Mouse (Mus musculus): Measurements from ENCODE around the gene Atp8a2. TPM values are rescaled to one million over a fixed set of nuclear protein-coding genes. Genes with fewer than 3 reads are reported as not detected.

The Atp8a2 gene
- total and polyA plus RNA-seq, 3 experiments: 0.11 TPM; not detected in 2

DNA sequence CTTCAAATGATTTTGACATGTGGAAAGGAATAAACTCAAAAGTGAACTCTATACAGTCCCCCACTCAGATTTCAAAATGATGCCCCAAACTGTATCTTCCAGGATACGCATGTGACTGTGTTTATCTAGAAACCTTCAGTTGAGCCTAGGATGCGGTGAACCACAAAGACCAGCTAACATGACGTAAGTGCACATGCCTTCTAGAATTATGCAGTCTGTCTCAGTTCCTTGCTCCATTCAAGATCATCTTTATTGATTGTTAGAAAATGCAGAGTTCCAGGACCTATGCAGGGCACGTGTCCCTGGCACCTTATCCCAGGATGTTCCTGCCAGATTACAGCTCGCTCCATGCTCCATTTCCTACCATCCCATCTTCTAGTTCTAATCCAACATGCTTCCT lies 67.4 kb downstream of the Atp8a2 start:
- TF ChIP-seq GATA2 (IDR thresholded peaks at IDR 0.05; ENCODE audit: borderline replicate concordance, low read depth, low read length): no peak
- no peak for TF ChIP-seq GATA1 (IDR thresholded peaks at IDR 0.05; ENCODE audit: borderline replicate concordance, low read length)
- no peak for TF ChIP-seq TAL1 (conservative IDR thresholded peaks at IDR 0.05; ENCODE audit: low read depth, low read length)
- TF ChIP-seq CTCF (IDR thresholded peaks at IDR 0.05; ENCODE audit: low read depth, low read length): no peak
- TF ChIP-seq POLR2AphosphoS5 (IDR thresholded peaks at IDR 0.05; ENCODE audit: insufficient replicate concordance, low read depth, low read length): no peak
- H3K36me3 ChIP-seq (replicated peaks): no peaks in the 10 kb centered on the region
- no peak for DNase-seq (ENCODE audit: low spot score)
- H3K9me3 ChIP-seq (replicated peaks): no peaks in the 10 kb centered on the region
- no peak for ATAC-seq (ENCODE audit: extremely low read depth, insufficient number of reproducible peaks, low FRiP score, poor library complexity, severe bottlenecking)
- H3K27me3 ChIP-seq (ENCODE audit: insufficient read depth, low read length): no peaks in the 10 kb centered on the region
- H3K4me1 ChIP-seq (ENCODE audit: insufficient read depth, low read depth, low read length): no peaks in the 10 kb centered on the region
- no peak overlapping the region for H3K4me3 ChIP-seq (ENCODE audit: low read depth, low read length)

DNA sequence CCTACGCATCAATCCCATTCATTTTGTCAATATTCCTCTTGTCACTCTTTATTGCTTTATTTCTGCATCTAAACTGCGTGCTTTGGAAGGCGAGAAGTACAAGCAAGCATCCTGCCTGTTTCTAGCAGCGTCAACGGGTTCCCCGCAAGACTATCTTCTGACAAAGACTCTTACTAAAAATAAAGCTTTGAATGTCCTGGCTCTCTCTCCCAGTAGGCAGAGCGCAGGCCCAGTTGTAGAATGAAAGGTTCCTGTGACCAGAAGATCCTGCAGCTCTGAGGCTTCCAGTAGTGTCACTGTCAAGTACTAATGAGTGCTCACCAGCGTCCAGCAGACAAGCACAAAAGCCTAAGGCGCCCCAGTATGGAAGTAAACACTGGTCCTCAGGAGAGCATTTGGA lies 71.8 kb downstream of the Atp8a2 start:
- no peak overlapping the region for H3K4me3 ChIP-seq (ENCODE audit: low read depth, low read length)
- H3K9me3 ChIP-seq (replicated peaks): no peaks in the 10 kb centered on the region
- no peaks in the 10 kb centered on the region for H3K4me1 ChIP-seq (ENCODE audit: insufficient read depth, low read depth, low read length)
- no peaks in the 10 kb centered on the region for H3K27me3 ChIP-seq (ENCODE audit: insufficient read depth, low read length)
- TF ChIP-seq GATA2 (IDR thresholded peaks at IDR 0.05; ENCODE audit: borderline replicate concordance, low read depth, low read length) (no peak), GATA1 (IDR thresholded peaks at IDR 0.05; ENCODE audit: borderline replicate concordance, low read length) (no peak), POLR2AphosphoS5 (IDR thresholded peaks at IDR 0.05; ENCODE audit: insufficient replicate concordance, low read depth, low read length) (no peak), TAL1 (conservative IDR thresholded peaks at IDR 0.05; ENCODE audit: low read depth, low read length) (no peak), CTCF (IDR thresholded peaks at IDR 0.05; ENCODE audit: low read depth, low read length) (no peak)
- no peaks in the 10 kb centered on the region for H3K36me3 ChIP-seq (replicated peaks)
- no peak for DNase-seq (ENCODE audit: low spot score)
- ATAC-seq (ENCODE audit: extremely low read depth, insufficient number of reproducible peaks, low FRiP score, poor library complexity, severe bottlenecking): no peak

DNA sequence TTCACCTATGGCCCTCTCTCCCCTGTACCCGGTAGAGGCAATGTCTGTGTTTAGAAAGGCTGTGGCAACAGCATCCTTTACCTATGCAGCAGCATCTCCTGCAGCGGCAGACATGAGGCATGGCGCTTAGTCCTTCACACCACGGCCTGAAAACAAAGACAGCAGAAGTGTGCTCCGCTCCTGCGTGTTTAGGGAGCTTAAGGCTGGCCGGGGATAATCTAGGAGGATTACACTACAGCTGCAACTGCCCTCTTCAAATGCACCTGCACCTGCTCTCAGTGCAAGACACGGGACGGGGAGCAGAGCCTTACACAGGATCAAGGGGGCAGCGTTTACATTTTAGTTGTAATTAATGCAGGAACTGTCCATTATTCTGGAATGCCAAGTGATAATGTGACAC lies 75.4 kb downstream of the Atp8a2 start:
- Histone ChIP-seq H3K36me3 (replicated peaks) (no peaks in the 10 kb centered on the region), H3K27me3 (ENCODE audit: insufficient read depth, low read length) (no peaks in the 10 kb centered on the region), H3K4me1 (ENCODE audit: insufficient read depth, low read depth, low read length) (no peaks in the 10 kb centered on the region), H3K4me3 (ENCODE audit: low read depth, low read length) (no peak overlapping the region), H3K9me3 (replicated peaks) (no peaks in the 10 kb centered on the region)
- ATAC-seq (ENCODE audit: extremely low read depth, insufficient number of reproducible peaks, low FRiP score, poor library complexity, severe bottlenecking) (no peak), DNase-seq (ENCODE audit: low spot score) (no peak)
- no peak for TF ChIP-seq TAL1 (conservative IDR thresholded peaks at IDR 0.05; ENCODE audit: low read depth, low read length)
- TF ChIP-seq GATA1 (IDR thresholded peaks at IDR 0.05; ENCODE audit: borderline replicate concordance, low read length): no peak
- no peak for TF ChIP-seq GATA2 (IDR thresholded peaks at IDR 0.05; ENCODE audit: borderline replicate concordance, low read depth, low read length)
- no peak for TF ChIP-seq CTCF (IDR thresholded peaks at IDR 0.05; ENCODE audit: low read depth, low read length)
- TF ChIP-seq POLR2AphosphoS5 (IDR thresholded peaks at IDR 0.05; ENCODE audit: insufficient replicate concordance, low read depth, low read length): no peak

DNA sequence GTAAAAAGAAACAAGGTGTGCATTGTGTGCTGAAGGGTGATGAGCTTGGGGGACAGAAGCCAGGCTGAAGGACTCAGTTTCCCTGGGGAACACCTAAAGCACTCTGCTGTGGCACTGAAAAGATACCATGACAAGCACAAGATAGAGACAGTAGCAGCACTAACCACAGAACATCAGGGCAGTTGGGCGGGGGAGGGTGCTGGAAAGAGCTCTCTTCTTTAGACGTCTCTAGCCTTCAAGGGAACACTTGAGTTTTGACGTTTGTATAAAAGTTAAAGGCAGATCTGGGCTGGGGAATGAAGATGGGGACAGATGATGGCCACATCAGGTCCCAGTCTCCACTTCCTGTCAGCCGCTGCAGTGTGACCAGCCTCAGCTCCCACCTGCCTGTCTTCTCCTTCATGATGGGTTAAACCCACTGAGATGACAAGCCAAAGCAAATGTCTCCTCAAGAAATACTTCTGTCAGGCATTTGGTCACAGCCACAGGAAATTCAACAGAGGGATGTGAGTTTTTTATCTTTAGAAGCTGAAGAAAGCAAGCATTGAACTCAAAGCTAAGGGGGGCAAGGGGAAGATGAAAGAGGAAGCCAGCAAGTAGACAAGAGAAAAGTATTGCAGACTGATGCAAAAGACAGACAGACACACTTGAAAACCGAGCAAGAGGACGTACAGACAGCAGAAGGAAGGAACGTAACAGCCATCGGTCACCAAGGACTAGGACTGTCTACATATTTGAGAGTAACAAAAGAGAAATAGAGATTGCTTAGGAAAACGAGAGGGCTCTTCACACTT lies 79.0 kb downstream of the Atp8a2 start:
- DNase-seq (ENCODE audit: low spot score) (no peak), ATAC-seq (ENCODE audit: extremely low read depth, insufficient number of reproducible peaks, low FRiP score, poor library complexity, severe bottlenecking) (no peak)
- Histone ChIP-seq H3K27me3 (ENCODE audit: insufficient read depth, low read length) (no peaks in the 10 kb centered on the region), H3K4me3 (ENCODE audit: low read depth, low read length) (no peak overlapping the region), H3K36me3 (replicated peaks) (no peaks in the 10 kb centered on the region), H3K4me1 (ENCODE audit: insufficient read depth, low read depth, low read length) (no peaks in the 10 kb centered on the region), H3K9me3 (replicated peaks) (no peaks in the 10 kb centered on the region)
- TF ChIP-seq CTCF (IDR thresholded peaks at IDR 0.05; ENCODE audit: low read depth, low read length) (no peak), GATA2 (IDR thresholded peaks at IDR 0.05; ENCODE audit: borderline replicate concordance, low read depth, low read length) (no peak), GATA1 (IDR thresholded peaks at IDR 0.05; ENCODE audit: borderline replicate concordance, low read length) (no peak), POLR2AphosphoS5 (IDR thresholded peaks at IDR 0.05; ENCODE audit: insufficient replicate concordance, low read depth, low read length) (no peak), TAL1 (conservative IDR thresholded peaks at IDR 0.05; ENCODE audit: low read depth, low read length) (no peak)

DNA sequence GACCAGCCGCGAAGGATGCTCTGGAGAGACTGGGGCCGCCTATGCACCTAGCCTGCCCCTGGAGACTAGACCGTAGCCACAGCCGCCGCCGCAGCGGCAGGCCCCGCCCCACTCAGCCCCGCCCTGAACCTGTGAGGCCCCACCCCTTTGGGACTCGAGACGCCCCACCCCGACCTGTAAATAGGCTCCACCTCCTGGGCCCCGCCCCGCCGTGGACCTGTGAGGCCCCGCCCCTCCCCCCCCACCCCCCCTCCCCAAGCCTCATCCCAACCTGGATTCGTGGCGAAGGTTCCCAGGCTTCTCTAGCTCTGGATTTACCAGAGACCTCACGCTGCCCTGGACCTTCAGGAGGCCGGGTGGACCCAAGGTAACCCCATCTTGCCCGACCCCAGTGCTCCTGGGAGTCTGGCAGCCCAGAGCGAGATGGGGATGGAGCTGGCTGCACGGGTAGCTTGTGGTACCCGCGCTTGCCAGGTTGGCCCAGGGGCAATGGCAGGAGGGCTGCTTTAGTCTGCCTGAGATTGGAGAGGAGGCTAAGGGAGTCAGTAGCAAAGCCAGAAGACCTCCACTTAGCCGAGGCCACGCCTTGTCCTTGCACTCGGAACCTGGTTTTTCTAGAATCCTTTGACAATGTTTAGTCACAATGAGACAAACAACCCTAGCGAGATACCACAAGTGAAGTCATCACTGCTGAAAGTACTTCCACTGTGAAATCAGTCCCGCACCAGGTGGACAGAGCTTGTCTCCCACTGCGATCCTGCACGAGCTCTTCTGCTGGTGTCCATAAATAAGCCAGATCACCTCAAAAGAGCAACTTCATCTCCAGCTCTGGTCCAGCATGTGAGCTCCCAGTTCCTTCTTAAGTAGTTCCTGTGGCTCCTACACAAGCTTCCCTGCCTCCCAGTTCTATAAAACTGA lies 109.9 kb downstream of the Atp8a2 start:
- Histone ChIP-seq H3K4me1 (ENCODE audit: insufficient read depth, low read depth, low read length) (no peaks in the 10 kb centered on the region), H3K9me3 (replicated peaks) (no peaks in the 10 kb centered on the region), H3K36me3 (replicated peaks) (no peaks in the 10 kb centered on the region), H3K27me3 (ENCODE audit: insufficient read depth, low read length) (no peaks in the 10 kb centered on the region), H3K4me3 (ENCODE audit: low read depth, low read length) (no peak overlapping the region)
- DNase-seq (ENCODE audit: low spot score): no peak
- ATAC-seq (ENCODE audit: extremely low read depth, insufficient number of reproducible peaks, low FRiP score, poor library complexity, severe bottlenecking): no peak
- no peak for TF ChIP-seq POLR2AphosphoS5 (IDR thresholded peaks at IDR 0.05; ENCODE audit: insufficient replicate concordance, low read depth, low read length)
- TF ChIP-seq GATA1 (IDR thresholded peaks at IDR 0.05; ENCODE audit: borderline replicate concordance, low read length): no peak
- no peak for TF ChIP-seq GATA2 (IDR thresholded peaks at IDR 0.05; ENCODE audit: borderline replicate concordance, low read depth, low read length)
- TF ChIP-seq TAL1 (conservative IDR thresholded peaks at IDR 0.05; ENCODE audit: low read depth, low read length): no peak
- TF ChIP-seq CTCF (IDR thresholded peaks at IDR 0.05; ENCODE audit: low read depth, low read length): no peak
